Mouse (Mus musculus) kidney, embryonic 14.5 days (tissue): ENCODE measurements around the gene Tada3. TPM values are rescaled to one million over a fixed set of nuclear protein-coding genes. Genes with fewer than 3 reads are reported as not detected.

Source experiments
- ATAC-seq: fragments of 200-750 bp; cut with Nextera tagmentation; 2 replicates; pipeline ENCODE4 v1.8.0; 2017; ENCODE audit warnings: moderate number of reproducible peaks, mild to moderate bottlenecking, moderate TSS enrichment, moderate library complexity; ENCODE audit not compliant: low FRiP score, low TSS enrichment
- H3K27ac ChIP-seq: fragments of 300-500 bp; sonication (generic); 2 replicates; pipeline ENCODE4 v1.5.1; 2014; ENCODE audit warnings: low read depth, mild to moderate bottlenecking, low read length, moderate library complexity, mixed read lengths
- H3K27me3 ChIP-seq: fragments of 300-500 bp; sonication (generic); 2 replicates; pipeline ENCODE4 v1.6.1; 2014; ENCODE audit warnings: mild to moderate bottlenecking, low read length; ENCODE audit not compliant: control insufficient read depth, insufficient read depth
- H3K36me3 ChIP-seq: fragments of 300-500 bp; sonication (generic); 2 replicates; pipeline ENCODE4 v1.6.1; 2014; ENCODE audit warnings: low read length, mixed read lengths; ENCODE audit not compliant: control insufficient read depth, insufficient read depth
- H3K4me1 ChIP-seq: fragments of 300-500 bp; sonication (generic); 2 replicates; pipeline ENCODE4 v1.6.1; 2014; ENCODE audit warnings: low read length, mixed read lengths; ENCODE audit not compliant: control insufficient read depth, insufficient read depth
- H3K4me2 ChIP-seq: fragments of 300-500 bp; sonication (generic); replicated peaks from 2 replicates; pipeline ENCODE4 v1.6.1; 2014; ENCODE audit warnings: low read depth, mild to moderate bottlenecking, low read length
- H3K4me3 ChIP-seq: fragments of 300-500 bp; sonication (generic); 2 replicates; pipeline ENCODE4 v1.5.1; 2014; ENCODE audit warnings: mild to moderate bottlenecking, low read length
- H3K9ac ChIP-seq: fragments of 300-500 bp; sonication (generic); 2 replicates; pipeline ENCODE4 v1.6.1; 2014; ENCODE audit warnings: low read depth, mild to moderate bottlenecking, low read length, moderate library complexity
- H3K9me3 ChIP-seq: fragments of 300-500 bp; sonication (generic); 2 replicates; pipeline ENCODE4 v1.6.1; 2016; ENCODE audit warnings: low read length; ENCODE audit not compliant: control insufficient read depth
- WGBS: fragments of 180-500 bp; shearing (Covaris S2); extraction: QIAGEN DNeasy Blood & Tissue Kit; methylation state at CpG from one replicate; pipeline ENCODE4 v1.1.7; 2014; 5-methylcytosine and 5-hydroxymethylcytosine counted together
- polyA plus RNA-seq: library from polyadenylated mRNA; unstranded; fragments of >200 nt; fragmentation: Nextera tagmentation; extraction: Ambion mirVana; gene quantifications from 2 replicates; pipeline ENCODE4 v1.2.1, GENCODE M21; 2014

The Tada3 gene
- polyA plus RNA-seq, 1 experiment from 2014 or later, result 65.8 TPM

DNA sequence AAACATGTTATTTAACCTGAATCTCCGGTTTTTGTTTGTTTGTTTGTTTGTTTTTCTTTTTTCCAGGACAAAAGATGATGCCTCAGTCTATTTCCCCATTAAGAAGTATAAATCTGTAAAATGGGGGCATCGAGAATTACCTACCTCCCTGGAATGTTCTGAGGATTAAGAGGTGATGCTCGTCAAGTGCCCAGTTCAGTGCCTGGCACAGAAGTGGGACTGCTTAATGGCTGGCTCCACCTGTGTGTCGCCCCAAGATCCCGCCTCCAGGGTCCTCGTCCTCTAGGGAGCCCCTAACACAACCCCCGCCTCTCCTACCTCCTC is 549 bp downstream of the Tada3 start:
- Histone ChIP-seq H3K27me3 (no peaks in the 10 kb centered on the region), H3K9me3 (no peaks in the 10 kb centered on the region), H3K4me3 (peak overlapping the region; percentile 99), H3K4me1 (peaks cover 10% of the 10 kb centered on the region; the same call in 1 of the 2 replicates), H3K27ac (peak overlapping the region; percentile 93), H3K9ac (peak overlapping the region; percentile 90), H3K4me2 (peak overlapping the region; percentile 70), H3K36me3 (peaks cover 55% of the 10 kb centered on the region)
- WGBS, result 11% methylated on average over 7 of the region's 7 CpGs
- no peak for ATAC-seq

DNA sequence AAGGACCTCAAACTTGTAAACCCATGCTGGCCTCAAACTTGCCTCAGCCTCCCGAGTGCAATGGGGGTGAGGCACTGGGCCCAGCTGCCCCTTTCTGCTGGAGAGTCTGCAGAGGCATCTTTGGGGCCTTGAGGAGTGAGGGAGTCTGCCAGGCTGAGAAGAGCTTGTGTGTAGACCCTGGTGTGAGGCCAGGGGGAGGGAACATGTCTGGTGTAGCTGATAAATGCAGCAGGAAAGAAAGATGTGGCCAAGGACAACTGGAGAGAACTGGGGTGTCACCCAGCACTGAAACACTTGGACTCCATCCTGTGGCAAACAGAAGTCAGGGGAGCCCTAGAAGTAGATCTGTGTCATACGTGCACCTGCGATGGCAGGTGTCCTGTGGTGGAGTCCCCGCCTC is 4.2 kb downstream of the Tada3 start:
- Histone ChIP-seq H3K4me3 (no peak overlapping the region), H3K27ac (no peak overlapping the region), H3K9ac (no peak overlapping the region), H3K4me1 (no peaks in the 10 kb centered on the region), H3K27me3 (no peaks in the 10 kb centered on the region), H3K9me3 (no peaks in the 10 kb centered on the region), H3K4me2 (no peak overlapping the region), H3K36me3 (peaks cover 71% of the 10 kb centered on the region)
- WGBS, result 97% methylated on average over 4 of the region's 4 CpGs
- no peak for ATAC-seq

DNA sequence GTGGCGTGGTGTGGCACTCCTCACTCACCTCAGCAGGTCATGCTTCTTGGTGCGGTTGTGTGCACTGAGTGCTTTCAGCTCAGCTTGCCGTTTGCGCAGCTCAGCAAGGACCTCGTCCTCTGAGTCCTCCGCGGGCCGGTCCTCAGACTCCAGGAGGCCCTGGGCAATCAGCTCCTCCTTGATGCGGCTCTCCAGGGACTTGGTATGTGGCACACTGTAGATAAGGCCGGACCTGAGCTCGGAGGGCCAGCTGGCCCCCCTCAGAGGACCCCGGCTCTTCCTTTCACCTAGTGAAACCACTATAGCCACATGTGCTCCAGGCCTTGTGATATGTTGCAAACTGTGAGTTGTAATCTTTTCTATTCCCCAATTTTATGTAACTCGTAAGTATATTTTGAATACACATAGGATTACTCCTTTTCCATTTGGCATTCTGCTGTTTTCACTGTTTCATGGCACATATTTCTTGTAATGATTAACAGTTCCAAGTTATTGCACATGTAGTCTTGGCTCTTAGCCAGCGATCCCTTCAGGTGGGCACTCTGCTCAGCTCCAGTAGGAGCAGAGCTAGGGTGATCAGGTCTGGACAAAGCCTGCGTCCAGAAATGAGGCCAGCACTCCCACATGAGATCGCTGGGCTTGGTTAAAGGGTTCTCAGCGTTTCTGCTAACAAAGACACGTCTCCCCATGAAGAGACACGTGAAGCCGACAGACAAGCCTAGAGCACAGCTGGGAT is 7.3 kb downstream of the Tada3 start:
- Histone ChIP-seq H3K27me3 (no peaks in the 10 kb centered on the region), H3K4me2 (no peak overlapping the region), H3K36me3 (peaks cover 76% of the 10 kb centered on the region), H3K4me1 (no peaks in the 10 kb centered on the region), H3K4me3 (no peak overlapping the region), H3K27ac (peak overlapping the region; percentile 65; the same call in 1 of the 2 replicates), H3K9me3 (no peaks in the 10 kb centered on the region), H3K9ac (no peak overlapping the region)
- WGBS, result 80% methylated on average over 20 of the region's 20 CpGs
- peak; percentile 60; the same call in 1 of the 2 replicates for ATAC-seq

DNA sequence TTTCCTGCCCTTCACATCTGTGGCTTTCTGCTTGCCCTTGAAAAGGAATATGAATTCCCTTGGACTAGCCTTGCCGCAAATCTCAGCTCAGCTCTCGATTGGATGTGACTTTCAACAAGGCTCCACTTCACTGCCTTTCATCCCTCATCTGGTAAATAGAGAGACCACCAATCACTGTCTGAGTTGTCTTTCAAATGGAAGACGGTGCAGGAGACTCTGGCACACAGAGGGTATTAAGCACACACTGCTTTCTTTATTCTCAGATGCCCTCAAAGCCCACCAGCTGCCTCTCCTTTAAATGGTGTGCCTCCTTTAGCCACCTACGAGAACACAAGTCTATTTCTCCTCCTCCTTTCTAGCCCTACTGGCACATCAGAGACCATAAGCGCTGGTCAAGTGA is 9.1 kb downstream of the Tada3 start:
- H3K9me3 ChIP-seq, result no peaks in the 10 kb centered on the region
- no peak for ATAC-seq
- 84% methylated on average over 5 of the region's 5 CpGs for WGBS
- H3K36me3 ChIP-seq, result peaks cover 59% of the 10 kb centered on the region
- no peak overlapping the region for H3K4me3 ChIP-seq
- H3K27me3 ChIP-seq, result no peaks in the 10 kb centered on the region
- no peak overlapping the region for H3K4me2 ChIP-seq
- H3K9ac ChIP-seq, result no peak overlapping the region
- H3K27ac ChIP-seq, result peak overlapping the region; percentile 51; the same call in 1 of the 2 replicates
- H3K4me1 ChIP-seq, result no peaks in the 10 kb centered on the region

DNA sequence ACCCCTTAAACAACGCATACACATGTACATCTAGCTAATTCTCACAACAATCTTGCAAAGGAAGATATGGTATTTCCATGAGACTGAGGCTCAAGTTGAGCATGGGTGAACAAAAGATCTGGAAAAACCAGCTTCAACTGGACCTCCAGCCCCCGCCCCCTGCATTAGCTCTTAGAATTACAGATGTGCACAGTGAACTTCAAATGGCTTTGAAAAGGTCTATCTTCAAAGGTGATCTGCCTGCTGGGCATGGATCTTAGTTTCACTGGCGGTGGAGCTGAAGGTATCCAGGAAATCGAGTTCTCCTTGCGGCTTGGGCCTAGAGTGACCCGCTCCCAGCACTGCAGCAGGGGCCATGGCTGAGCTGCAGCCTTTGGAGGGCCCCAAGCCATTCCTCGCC is 9.6 kb downstream of the Tada3 start:
- Histone ChIP-seq H3K36me3 (peaks cover 55% of the 10 kb centered on the region), H3K4me1 (no peaks in the 10 kb centered on the region), H3K27me3 (no peaks in the 10 kb centered on the region), H3K9me3 (no peaks in the 10 kb centered on the region), H3K4me3 (no peak overlapping the region), H3K9ac (no peak overlapping the region), H3K4me2 (no peak overlapping the region), H3K27ac (peak overlapping the region; percentile 62; the same call in 1 of the 2 replicates)
- ATAC-seq, result no peak
- 77% methylated on average over 7 of the region's 7 CpGs for WGBS

DNA sequence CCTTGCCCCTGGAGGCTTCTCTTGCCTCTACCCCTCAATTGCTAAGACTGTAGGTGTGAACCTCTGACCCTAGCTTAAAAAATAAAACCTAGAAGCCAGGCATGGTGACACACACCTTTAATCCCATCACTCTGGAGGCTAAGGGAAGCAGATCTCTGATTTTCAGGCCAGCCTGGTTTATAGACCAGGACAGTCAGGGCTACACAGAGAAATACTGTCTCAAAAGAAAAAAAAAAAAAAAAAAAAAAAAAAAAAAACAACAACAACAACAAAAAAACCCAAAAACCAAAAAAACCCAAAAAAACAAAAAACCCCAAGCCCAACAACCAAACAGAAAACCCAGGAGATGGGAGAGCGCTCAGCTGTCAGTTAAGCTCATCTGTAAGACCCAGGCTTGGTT is 10.1 kb downstream of the Tada3 start:
- Histone ChIP-seq H3K9me3 (no peaks in the 10 kb centered on the region), H3K4me2 (no peak overlapping the region), H3K27me3 (no peaks in the 10 kb centered on the region), H3K4me1 (no peaks in the 10 kb centered on the region), H3K36me3 (peaks cover 49% of the 10 kb centered on the region), H3K4me3 (no peak overlapping the region), H3K27ac (peak overlapping the region; percentile 62; the same call in 1 of the 2 replicates), H3K9ac (no peak overlapping the region)
- no peak for ATAC-seq
- 92% methylated on average over 1 of the region's 1 CpGs for WGBS

DNA sequence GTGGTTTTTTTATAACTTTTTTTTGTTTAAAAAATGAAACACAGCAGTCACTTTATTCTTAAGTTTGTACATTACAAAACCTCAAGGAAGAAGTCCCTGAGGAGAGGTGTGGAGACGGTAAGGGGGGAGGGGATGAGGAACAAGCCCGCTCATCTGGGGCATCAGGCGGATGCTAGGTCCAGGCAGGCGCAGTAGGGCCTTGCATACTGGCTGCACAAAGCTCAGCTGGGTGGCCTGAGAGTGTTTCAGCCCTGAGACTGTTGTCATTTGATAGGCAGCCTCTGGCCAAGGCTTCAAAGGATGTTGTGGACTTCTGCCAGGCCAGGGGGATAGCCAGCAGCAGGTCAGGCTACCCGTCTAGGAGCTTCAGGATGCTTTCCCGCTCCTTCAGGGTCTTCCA is 11.0 kb downstream of the Tada3 start:
- H3K9me3 ChIP-seq, result no peaks in the 10 kb centered on the region
- no peak for ATAC-seq
- H3K4me1 ChIP-seq, result no peaks in the 10 kb centered on the region
- H3K27ac ChIP-seq, result no peak overlapping the region
- 87% methylated on average over 6 of the region's 6 CpGs for WGBS
- no peaks in the 10 kb centered on the region for H3K27me3 ChIP-seq
- H3K4me3 ChIP-seq, result no peak overlapping the region
- H3K4me2 ChIP-seq, result no peak overlapping the region
- H3K36me3 ChIP-seq, result peaks cover 41% of the 10 kb centered on the region
- H3K9ac ChIP-seq, result no peak overlapping the region

DNA sequence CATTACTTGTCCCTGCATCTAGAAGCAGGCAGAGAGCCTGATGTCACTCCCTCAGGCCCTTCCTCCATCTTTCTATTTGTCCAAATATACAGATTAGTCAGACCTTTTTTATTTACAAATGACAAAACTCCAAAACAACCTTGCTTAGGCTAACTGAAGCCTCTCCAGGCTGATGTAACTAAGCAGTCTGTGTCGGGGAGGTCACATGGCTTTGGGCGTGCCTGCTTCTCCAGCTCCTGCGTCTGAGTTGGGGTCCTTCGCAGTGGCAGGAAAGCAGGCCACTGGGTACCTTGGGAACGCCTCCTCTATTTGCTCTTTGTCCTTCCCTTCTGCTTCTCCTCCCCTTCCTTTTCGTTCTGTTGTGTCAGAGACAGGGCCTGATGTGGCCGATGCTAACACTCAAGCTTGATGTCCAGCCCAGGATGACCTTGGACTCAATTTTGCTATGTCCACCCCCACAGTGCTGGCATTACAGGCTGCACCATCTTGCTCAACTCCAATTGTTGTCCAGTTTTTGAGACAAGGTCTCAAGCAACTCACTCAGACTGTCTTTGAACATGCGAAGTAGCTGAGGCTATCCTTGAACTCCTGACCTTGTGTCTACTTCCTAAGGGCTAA is 13.1 kb downstream of the Tada3 start:
- no peak overlapping the region for H3K27ac ChIP-seq
- H3K4me2 ChIP-seq, result no peak overlapping the region
- ATAC-seq, result no peak
- H3K36me3 ChIP-seq, result peaks cover 22% of the 10 kb centered on the region
- WGBS, result 79% methylated on average over 8 of the region's 8 CpGs
- H3K9me3 ChIP-seq, result no peaks in the 10 kb centered on the region
- no peaks in the 10 kb centered on the region for H3K4me1 ChIP-seq
- H3K27me3 ChIP-seq, result no peaks in the 10 kb centered on the region
- no peak overlapping the region for H3K9ac ChIP-seq
- no peak overlapping the region for H3K4me3 ChIP-seq

DNA sequence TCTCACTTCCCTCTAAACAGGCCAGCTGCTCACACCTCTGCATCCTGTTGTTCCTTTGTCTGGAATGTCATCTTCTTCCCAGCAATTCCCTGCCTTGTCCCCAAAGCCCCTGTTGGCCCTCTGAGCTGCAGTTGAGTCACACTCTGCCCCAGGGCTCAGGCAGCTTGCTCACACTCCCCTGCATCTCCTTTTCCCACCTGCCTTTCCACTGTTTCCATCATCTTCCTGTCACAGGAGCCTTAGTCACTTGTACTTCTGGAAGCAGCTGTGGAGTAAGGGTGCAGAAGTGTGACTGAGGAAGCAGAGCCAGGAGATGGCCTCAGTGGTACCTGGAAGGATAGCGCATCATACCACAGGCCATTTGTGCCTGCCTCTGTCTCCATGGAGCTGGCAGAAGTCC is 15.4 kb downstream of the Tada3 start:
- ATAC-seq, result no peak
- peaks cover 7% of the 10 kb centered on the region; the same call in 1 of the 2 replicates for H3K36me3 ChIP-seq
- H3K9ac ChIP-seq, result no peak overlapping the region
- H3K9me3 ChIP-seq, result no peaks in the 10 kb centered on the region
- no peaks in the 10 kb centered on the region for H3K4me1 ChIP-seq
- no peak overlapping the region for H3K4me2 ChIP-seq
- 83% methylated on average over 1 of the region's 1 CpGs for WGBS
- no peak overlapping the region for H3K27ac ChIP-seq
- no peaks in the 10 kb centered on the region for H3K27me3 ChIP-seq
- no peak overlapping the region for H3K4me3 ChIP-seq
